Mouse (Mus musculus) frontal cortex, postnatal 10 days (tissue): ENCODE measurements around the gene Gm37240.

Experiments used
- DNase-seq, 2 experiments: peaks; one replicate each; pipeline ENCODE4 v3.0.0; 2022; ENCODE audit warnings: low spot score in 2 of 2, mixed read lengths in 1 of 2

Gene Gm37240

DNA sequence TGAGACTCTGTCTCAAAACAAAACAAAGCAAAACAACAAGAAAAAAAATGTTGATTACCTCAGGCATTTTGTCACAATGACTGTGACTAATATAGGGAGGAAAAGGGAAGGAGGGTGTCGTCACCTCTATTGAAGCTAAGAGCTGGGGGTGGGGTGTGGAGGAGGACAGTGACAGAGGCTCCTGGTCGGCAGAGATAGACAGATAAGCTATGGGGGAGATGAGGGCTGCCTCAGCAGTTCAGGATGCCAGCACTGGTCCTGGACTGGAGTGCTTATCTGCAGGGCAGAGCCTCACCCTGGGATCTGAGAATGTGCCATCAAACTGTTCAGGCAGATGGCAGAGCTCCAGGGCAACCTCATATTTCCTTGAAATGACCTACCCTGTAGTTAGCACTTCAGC, 1115.3 kb downstream of the Gm37240 start:
- no peak for DNase-seq

DNA sequence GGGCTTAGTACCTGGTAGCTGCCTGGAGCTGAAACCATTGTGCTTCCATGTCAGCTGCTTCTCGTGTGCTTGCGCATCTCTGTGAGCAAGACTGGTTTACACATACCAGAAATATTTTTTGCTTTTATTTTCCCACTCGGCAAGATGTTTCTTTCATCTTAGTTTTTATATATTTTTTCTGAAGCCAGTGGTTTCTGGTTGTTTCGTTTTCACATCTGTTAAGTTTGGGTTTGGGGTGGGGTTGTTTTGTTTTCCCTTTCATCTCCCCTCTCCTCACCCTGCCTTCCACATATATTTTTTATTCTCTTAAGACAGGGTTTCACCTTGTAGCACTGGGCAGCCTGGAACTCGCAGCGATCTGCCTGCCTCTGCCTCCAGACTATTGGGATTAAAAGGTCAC, 1116.8 kb downstream of the Gm37240 start:
- no peak for DNase-seq

DNA sequence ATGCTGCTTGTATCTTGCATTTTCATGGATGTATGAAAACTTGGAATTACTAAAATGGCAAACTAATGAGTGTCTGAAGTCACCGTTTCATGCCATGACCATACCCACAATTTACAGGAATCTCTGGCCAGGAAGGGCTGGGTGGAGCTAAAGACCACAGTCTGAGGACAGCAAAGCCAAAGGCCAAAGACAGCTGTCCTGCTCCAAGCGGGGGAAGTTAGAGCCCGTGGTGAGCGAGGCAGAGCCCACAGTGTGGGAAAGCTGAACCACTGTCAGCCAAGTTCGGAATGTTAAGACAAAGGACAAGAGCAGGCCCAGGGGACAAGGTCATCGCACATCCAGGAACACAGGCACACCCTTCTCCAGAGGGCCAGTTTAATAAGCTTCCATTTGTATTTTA, 1117.9 kb downstream of the Gm37240 start:
- no peak for DNase-seq

DNA sequence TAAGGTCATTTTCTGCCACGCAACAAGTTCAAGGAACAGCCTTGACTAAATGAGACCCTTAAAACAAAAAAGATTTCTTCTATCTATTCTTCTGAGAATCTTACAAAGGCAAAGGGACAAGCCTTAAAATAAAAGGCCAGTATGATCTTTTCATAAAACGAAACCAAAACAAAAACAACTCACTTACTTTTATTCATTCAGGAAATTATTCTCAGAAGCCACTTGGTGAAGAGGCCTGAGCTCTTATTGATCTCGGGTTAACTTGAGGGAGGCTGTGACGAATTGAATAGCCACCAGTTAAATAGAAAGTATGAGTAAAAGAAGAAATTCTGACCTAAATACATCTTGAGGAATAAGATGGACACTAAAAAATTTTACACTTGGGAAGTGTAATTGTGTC, 1118.4 kb downstream of the Gm37240 start:
- no peak for DNase-seq

DNA sequence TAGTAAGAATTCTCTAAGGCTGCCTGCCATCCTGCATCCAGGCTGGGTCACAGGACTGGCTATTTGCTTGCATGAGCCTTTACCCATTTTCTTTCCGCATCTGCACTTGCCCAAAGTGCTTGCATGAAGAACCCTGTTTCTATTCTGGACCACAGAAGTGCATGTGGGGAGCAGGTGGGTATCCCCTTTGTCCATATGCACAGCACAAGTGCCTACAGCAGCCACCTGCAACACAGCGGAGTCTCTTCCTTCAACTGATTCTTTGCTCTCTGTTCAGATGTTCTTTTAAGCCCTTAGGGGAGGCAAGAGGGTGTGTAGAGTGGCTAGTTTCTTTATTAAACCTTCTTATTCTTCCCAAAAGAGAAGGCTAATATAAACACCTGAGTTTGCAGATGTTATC, 1133.5 kb downstream of the Gm37240 start:
- DNase-seq, result no peak

DNA sequence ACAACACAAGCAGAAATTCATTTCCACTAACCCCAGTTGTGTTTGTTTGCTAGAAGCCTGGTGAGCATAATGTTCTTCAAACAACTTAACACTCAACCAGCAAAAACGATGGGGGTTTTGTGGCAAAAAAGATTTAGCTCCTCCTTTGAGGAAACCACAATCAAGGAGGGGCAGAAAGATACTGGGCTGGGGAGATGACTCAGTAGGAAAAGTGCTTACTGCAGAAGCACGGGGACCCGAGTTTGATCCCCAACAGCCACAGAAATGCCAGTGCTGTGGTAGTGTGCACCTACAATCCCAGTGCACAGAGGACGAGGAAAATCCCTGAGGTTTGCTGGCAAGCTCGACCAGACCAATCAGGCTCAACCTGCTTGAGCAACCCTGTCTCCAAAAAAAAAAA, 1138.1 kb downstream of the Gm37240 start:
- no peak for DNase-seq

DNA sequence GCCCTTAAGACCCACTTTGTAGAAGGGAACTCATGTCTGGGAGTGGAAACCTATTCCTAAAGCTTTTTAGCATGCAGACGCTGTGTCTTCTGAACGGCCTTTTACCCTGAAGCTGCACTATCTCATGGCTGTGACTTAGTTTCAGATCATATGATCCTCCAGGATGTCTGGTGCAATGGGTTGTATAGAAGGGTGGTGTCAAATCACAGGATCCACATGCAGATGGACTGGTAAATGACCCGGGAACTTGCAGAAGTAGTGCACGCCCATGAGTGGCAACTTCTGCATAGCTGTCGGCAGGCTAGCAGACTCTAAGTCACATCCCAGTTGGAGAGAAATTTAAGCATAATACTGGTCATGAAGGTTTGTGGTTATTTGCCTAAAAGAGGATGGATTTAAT, 1139.2 kb downstream of the Gm37240 start:
- DNase-seq, result no peak

DNA sequence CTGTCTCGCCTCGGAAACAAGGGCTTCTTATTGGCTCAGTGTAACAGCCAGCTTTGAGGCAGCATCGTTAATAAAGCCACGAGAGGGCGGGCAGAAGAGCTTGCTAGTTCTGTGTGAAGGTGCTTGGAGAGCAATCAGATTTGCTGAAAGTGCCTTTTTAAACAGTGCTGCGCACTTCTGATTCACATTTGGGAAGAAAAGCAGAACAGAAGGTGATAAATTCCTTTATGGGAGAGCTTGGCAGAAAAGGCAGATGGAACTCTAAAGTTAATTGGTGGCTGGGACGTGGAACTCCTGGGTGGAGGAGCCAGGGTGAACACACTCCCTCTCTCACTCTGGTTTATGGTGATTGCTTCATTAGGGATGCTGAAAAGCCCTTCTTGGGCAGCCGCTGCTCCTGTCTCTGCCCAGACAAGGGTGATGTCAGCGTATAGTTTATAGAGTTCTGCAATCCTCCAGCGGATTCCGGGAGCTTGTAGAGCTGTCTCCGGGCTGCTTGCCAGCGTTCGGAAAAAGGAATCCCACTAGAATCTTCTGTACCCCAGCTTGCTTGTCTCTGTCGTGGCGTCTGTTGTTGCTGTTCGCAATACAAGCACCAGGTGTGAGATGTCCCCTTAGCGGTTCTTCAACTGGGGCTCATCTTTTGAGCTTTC, 1141.7 kb downstream of the Gm37240 start:
- DNase-seq, result peak; percentile 42 to 54

DNA sequence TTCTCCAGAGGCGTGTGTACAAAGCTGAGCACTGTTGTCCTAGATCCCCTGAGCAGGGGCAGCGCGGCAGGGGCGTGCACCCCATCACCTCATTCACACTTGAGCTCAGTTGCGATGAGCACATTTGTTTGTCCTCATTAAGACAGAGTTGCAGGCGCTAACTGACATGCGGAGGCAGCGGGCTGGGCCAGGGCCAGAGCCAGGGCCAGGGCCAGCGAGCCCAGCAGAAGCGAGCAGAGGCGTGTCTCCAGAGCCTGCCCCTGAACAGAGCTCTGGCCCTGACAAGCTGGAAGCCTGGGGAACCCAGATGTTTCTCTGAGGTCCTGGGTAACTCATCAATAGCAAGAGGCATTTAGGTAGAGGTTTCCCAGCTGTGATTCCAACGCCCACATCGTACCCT, 1142.6 kb downstream of the Gm37240 start:
- DNase-seq, result no peak

DNA sequence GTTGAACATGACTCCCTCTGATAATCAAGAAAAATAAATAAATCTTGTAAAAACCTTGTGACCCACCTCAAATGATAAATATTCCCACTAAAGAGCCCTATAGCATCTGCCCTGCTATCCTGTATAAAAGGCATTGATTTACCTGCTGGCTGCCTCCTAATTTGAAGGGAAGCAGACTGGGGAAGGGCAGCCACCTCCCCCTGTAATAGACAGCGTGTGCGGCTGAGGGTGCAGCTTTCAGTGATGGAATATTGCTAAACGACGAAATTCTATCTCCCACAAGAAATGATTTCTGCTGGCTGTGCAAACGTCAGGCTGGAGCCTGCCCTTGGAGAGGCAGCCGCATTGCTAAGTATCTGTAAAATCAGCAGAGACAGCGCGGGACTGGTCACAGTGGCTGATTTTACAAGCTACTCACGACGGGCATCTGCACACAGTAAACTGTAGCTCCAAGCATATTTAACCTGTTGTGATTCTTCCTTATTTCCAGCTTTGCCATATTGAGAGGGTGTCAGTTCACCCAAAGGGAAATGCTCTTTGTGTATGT, 1147.2 kb downstream of the Gm37240 start:
- no peak for DNase-seq

DNA sequence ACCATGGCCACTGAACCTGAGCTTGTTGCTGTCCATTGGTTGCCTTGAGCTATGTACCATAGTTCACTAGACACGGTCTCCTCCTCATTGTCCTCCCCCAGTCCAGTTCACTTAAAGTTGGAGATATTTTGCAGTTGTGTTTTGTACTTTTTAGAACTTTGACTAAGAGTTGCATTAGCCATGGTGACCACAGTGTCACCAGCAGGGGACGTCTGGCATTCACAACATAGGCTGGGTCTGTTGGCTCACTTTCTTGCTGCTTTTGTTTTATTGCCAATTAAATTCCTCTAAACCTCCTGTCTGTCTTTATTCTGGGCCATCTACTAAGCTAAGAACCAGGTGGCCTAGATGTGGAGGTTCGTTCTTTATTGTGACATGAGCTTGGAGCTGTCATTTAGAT, 1150.2 kb downstream of the Gm37240 start:
- DNase-seq, result no peak

DNA sequence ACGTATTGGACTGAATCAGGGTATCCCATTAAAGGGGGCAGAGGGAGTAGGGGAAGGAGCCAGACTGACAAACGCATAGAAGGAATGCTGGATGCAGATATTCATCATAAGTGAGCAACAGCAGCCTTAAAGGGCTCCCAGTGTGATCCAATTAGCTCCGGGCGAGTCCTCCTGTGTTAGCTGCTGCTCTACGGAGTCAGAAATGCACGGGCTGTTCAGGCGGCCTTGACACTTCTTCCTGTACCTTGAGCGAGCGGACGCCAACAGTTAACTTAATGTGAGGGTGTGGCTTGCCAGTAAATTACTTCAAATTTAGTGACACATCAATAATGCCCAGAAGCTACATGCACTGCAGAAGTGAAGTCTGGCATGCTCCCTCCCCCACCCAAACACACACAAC, 1151.6 kb downstream of the Gm37240 start:
- DNase-seq, result no peak

DNA sequence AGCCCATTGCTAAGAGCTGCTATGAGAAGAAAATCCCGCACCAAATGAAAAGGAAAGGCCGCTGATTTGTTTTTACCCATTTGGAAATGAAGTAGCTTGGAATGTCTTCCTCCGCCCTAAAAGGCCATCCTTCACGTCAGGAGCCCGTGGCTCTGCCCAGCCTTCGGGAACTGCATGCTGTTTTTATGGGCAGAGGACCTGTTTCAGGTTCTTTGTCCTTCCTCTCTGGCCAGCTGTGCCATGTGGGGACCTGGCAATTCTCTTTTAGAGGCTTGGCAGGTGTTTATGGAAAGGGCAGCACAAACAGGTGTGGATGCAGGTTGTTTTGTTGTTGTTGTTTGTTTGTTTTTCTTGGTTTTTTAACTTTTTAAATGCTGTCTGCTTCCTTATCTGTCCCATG, 1154.8 kb downstream of the Gm37240 start:
- DNase-seq, result no peak

DNA sequence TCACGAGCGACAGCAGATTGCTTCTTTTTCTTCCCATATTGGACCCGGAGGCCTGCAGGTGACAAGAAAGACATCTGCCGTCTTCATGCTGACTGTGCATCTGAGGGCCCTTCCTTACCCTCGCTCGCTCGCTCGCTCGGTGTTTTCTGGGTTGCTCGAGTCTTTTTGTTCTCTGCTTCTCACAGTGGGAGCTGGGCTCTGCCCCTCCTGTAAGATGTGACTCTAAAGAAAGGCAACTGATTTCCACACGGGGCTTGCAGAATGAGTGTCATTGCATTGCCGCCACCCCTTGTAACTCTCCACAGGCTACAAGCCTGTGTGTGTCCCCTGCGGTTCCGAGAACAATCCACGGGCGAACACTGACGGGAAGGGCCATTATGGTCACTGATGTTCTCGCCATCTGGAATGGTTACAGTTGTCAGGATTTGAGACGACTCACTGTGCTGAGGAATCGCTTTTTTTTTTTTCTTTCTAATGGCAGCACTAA, 1155.3 kb downstream of the Gm37240 start:
- no peak for DNase-seq

DNA sequence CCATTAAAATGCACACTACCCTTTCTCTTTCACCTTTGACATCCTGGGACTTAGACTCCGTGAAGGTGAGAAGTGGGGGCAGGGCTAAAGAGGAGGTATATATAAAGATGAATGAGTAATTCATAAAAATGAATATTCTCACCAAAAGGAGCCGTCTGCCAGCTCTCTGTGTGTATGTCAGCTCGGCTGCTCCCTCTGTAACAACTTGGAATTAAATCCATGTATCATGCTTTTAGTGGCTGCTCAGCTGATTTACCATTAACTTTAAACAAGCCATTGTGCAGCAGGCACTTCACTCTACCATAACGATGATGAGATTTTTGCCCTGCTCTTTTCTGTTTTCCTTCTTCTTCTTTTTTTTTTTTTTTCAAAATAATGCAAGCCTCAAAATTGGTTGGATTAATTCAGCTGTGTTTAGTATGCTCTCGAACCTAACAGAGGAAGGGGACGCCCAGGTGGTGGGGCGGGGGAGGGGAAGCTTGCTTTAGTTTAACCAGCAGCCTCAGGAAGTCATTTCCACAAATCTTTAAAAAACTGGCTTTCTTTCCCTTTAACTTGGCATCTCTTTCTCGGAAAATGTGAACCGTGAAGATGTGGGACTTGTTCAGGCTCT, 1155.8 kb downstream of the Gm37240 start:
- DNase-seq, result no peak

DNA sequence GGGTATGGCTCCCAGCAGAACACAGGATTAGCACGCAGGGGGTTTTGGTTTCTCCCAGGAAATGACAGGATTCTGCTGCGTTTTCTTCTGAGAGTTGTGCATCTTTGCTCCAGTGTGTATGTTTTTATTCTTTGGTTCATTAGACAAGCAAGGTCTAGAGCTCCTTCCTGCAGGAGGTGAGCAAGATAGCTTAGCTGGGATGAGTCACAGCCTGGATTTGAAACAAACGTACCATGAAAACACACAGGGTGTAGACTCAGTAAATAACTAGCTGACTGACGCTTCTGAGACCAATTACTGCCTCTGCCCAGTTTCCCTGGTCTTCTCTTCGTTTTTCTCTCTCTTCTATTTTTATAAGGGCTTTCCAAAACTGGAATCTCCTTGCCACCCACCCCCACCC, 1156.3 kb downstream of the Gm37240 start:
- DNase-seq, result no peak

DNA sequence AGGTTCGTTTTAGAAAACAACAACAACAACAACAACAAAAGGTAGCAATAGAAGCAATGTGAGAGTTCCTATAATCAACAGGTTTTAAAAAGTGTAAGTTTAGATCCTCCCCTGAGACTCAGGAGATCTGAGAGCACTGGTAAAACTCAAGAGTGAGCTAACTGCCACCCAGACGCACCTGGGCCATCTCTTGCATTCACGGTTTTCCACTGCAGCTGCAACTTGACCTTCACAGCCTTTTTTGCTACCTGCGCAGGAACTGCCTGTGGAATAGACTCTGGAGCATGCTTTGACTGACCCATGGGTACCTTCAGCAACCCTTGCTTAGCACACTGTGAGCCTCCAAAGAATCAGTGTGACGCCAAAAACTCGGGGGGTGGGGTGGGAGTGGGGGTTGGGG, 1157.5 kb downstream of the Gm37240 start:
- DNase-seq, result no peak

DNA sequence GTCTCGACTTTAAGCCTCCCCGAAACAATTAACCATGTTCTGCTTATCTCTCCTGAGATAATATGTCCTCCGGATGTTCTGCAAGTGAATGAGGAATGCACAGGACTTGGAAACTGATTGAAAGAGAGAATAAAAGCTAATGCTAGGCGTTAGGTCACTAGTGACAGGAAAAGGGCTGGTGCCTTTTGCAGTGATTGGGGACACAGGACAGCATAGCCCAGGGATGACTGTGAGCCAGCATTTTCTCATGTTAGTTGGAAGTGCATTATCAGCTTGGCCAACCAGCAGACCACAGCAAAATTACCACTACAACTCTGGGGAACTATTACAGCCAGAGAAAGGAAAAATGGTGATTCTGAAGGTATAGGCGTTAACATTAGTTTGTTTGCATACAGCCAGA, 1163.3 kb downstream of the Gm37240 start:
- DNase-seq, result no peak

DNA sequence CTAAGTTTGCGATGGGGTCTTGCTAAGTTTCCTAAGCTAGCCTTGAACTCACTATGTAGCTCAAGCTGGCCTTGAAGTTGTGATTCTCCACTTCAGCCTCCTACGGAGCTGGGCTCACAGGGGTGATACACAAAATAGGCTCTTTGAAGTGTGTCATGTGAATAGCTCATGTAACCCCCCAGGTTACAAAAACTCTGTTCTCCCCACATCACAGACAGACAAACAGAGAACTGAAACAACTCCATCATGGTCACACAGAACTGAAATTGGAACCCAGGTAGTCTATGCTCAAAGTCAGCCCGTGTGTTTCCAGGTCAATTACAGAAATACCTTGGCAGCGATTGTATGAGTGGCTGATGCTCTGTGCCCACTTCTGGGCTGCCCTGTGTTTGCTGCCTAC, 1164.6 kb downstream of the Gm37240 start:
- DNase-seq, result no peak

DNA sequence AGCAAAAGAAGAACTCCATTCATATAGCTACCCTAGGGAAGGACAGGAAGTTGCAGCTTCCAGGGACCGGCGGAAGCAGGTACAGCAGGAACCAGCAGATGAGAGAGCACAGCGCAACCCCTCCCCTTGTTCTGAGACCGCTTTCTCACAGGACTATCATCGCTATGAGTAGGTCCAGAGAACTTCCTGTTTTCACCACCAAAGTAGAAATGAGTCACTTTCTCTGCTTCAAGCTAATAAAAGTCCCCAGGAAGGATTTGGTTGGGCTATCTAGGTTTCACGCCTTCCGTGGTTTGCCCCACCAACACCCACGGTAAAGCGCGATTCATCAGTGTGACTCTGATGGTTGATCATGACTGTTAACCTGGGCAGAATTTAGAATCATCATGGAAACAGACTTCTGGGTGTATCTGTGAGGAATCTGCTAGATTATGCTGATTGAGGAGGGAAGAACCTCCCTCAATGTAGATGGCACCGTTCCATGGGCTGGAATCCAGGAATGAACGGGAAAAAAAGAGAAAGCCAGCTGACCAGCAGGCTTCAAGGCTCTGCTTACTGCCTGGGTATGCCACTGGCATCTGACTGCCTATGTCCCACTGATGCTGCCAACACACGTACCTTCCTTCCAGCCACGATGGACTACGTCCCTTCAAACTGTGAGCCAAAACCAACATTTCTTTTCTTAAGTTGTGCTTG, 1172.1 kb downstream of the Gm37240 start:
- no peak for DNase-seq

DNA sequence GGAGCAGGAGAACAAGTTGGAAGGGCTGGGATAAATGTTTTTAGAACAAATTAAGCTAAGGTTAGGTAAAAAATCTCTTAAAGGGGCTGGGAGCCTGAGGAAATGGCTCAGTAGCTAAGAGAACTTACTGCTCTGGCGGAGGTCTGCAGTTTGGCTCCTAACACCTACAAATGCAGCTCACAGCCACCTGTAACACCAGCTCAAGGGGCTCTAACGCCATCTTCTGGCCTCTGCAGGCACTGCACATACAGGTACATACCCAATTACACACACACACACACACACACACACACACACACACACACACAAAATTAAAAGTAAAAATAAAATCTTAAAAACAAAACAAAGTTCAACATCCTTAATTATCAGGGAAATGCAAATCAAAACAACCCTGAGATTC, 1174.4 kb downstream of the Gm37240 start:
- no peak for DNase-seq

DNA sequence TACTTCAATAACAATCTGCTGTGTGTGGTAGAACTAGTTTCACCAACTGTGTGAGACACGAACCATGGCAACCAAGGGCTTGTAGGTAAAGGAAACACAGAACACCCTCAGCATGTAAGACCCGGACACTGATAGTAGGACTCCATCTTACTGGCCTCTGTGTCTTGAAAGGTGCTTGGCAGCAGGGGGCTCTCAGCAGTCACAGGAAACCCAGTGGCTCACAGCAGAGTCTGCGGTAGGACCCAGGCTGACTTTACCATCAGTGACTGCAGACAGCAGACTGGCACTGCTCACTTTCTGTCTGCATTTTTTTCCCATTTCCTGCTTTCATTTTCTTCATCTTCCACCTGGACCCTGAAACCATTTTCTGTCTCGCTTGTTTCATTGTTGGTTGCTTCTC, 1176.6 kb downstream of the Gm37240 start:
- DNase-seq, result no peak

DNA sequence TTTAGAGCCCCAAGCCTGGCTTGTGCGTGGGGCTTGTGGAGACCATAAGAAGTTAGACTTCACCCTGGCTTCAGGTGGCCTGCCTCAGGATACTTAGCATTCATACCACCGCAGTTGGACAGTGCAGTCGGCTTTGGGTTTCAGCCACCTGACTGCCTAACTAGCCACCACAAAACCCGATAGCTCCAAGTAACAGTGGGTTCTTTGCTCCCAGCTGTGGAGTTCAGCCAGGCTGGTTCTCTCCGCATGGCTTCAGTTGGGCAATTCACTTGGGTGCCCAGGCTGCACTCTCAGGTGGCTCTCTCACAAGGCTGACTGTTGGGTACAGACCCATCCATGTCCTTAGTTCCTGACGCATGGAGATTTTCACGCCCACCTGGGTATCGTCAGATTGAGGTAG, 1177.4 kb downstream of the Gm37240 start:
- DNase-seq, result no peak
